Comparison of ENCODE assay signal across 27 mouse cellular contexts in the genomic region with DNA sequence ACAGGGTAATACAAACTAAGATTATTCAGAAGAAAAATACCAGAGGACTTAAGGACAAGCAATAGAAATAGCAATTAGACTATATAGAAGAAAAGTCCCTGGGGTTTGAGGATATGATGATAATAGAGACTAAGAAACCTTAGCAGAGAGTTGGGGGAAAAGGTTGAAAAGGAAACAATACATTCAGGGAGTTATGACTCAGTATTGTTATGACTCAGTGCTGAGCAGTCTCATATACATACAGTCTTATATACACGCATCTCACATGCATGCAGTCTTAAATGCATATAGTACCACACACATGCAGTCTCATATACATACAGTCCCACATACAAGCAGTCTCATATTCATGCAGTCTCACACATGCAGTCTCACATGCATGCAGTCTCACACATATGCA. TPM values are rescaled to one million over a fixed set of nuclear protein-coding genes. Genes with fewer than 3 reads are reported as not detected.
DNase-seq lines count a peak whose midpoint lies in the region; ATAC-seq lines count a peak whose summit lies in the region.
"Had no signal": no experiment of that assay in that cellular context is flagged by ENCODE, and none has a peak within 500 bp of the region (broad histone marks: within the 10 kb centered on the region; RNA-seq: fewer than 3 reads in every experiment).

No protein-coding gene starts in this region.

- no peak for ATAC-seq in megakaryocyte, adult 5-6 weeks (ENCODE audit: poor library complexity, severe bottlenecking)
- ATAC-seq in CD4-positive, CD25-positive, alpha-beta regulatory T cell, adult 4 months: peak; percentile 67
- peak; percentile 65 for ATAC-seq in activated CD4-positive, CD25-positive, alpha-beta regulatory T cell, adult 4 months
- ATAC-seq in inflammation-experienced regulatory T-cells, adult 6 months: peak; percentile 38
- ATAC-seq in erythroblast, adult 5-6 weeks (replicated peaks; ENCODE audit: low FRiP score, poor library complexity, severe bottlenecking): no peak
- ATAC-seq: forebrain, embryonic 13.5 days; forebrain, embryonic 15.5 days; forebrain, postnatal 0 days; Patski had no signal

- no peaks in the 10 kb centered on the region for H3K36me3 ChIP-seq in megakaryocyte, embryonic 14.5 days (replicated peaks; ENCODE audit: low read length)
- H3K36me3 ChIP-seq: embryonic facial prominence, embryonic 13.5 days; embryonic facial prominence, embryonic 15.5 days; forebrain, embryonic 15.5 days; G1E had no signal

- H3K4me1 ChIP-seq in megakaryocyte, embryonic 14.5 days: peaks cover 28% of the 10 kb centered on the region
- H3K4me1 ChIP-seq: embryonic facial prominence, embryonic 13.5 days; embryonic facial prominence, embryonic 15.5 days; forebrain, embryonic 13.5 days; forebrain, embryonic 15.5 days had no signal

- H3K9me3 ChIP-seq in megakaryocyte, embryonic 14.5 days: no peaks in the 10 kb centered on the region
- H3K9me3 ChIP-seq: embryonic facial prominence, embryonic 13.5 days; embryonic facial prominence, embryonic 15.5 days; forebrain, embryonic 13.5 days; forebrain, embryonic 15.5 days; G1E had no signal

- peak overlapping the region; percentile 59 for H3K4me3 ChIP-seq in megakaryocyte, embryonic 14.5 days (replicated peaks)
- H3K4me3 ChIP-seq: embryonic facial prominence, embryonic 13.5 days; embryonic facial prominence, embryonic 15.5 days; forebrain, embryonic 13.5 days; forebrain, embryonic 15.5 days had no signal

- DNase-seq in right cerebral cortex, postnatal 10 days (ENCODE audit: low spot score in 2 of 2): no peak
- no peak for DNase-seq in adrenal gland, postnatal 36 days
- DNase-seq: adrenal gland, adult 2 months; adrenal gland, postnatal 10 days; adrenal gland, postnatal 25 days; B cell, adult 2 months; cerebellum, adult 11-12 months; cerebellum, adult 2 months; cerebellum, adult 9-10 months; cerebellum, postnatal 10 days; cerebellum, postnatal 25 days; forebrain, postnatal 0 days had no signal

- no peaks in the 10 kb centered on the region for H3K27me3 ChIP-seq in megakaryocyte, embryonic 14.5 days (replicated peaks)
- H3K27me3 ChIP-seq: embryonic facial prominence, embryonic 13.5 days; embryonic facial prominence, embryonic 15.5 days; forebrain, embryonic 13.5 days; forebrain, embryonic 15.5 days; Patski had no signal

RNA-seq across cellular contexts. Expression of a gene that starts 16.3 kb away (rescaled TPM):
- 0.48 TPM in 1 of 2 replicates, not detected in the other for polyA plus RNA-seq in megakaryocyte, embryonic 14.5 days (2012; ENCODE audit: insufficient read depth, low replicate concordance)
- 4.2 and 7.3 TPM in 2 replicates for total RNA-seq in megakaryocyte, adult 5-6 weeks (2015)
- 5.7 and 8.9 TPM in 2 replicates for total RNA-seq in megakaryocyte, adult 5-6 weeks (2017)
- 10 to 100 TPM in 1 of 2 experiments, 1 to 10 TPM in 1; 9.2 to 11.5 TPM for polyA plus RNA-seq in CD4-positive, CD25-positive, alpha-beta regulatory T cell, adult 4 months (2017; shearing (Covaris generic))
- polyA plus RNA-seq in activated CD4-positive, CD25-positive, alpha-beta regulatory T cell, adult 4 months (2017; shearing (Covaris generic)): 10 to 100 TPM in 1 of 2 experiments, 1 to 10 TPM in 1; 7.7 to 17.7 TPM
- polyA plus RNA-seq in inflammation-experienced regulatory T-cells, adult 6 months (2017; shearing (Covaris generic)): 10 to 100 TPM in 1 of 3 experiments, 1 to 10 TPM in 2; 4.7 to 11.5 (median 8.6) TPM
- under 1 TPM; 0.26 to 0.83 TPM for total RNA-seq in adrenal gland, postnatal 36 days (2021)
- 9.6 and 12.1 TPM in 2 replicates for total RNA-seq in erythroblast, adult 5-6 weeks (2015; ENCODE audit: low replicate concordance)
- 15.3 and 16.7 TPM in 2 replicates for total RNA-seq in erythroblast, adult 5-6 weeks (2017; ENCODE audit: low replicate concordance)
- polyA plus RNA-seq: embryonic facial prominence, embryonic 11.5 days; forebrain, embryonic 13.5 days; forebrain, embryonic 15.5 days had no signal

RNA-seq across cellular contexts. Expression of a gene that starts 52.3 kb away (rescaled TPM):
- not detected in 2 replicates for polyA plus RNA-seq in megakaryocyte, embryonic 14.5 days (2012; ENCODE audit: insufficient read depth, low replicate concordance)
- total RNA-seq in megakaryocyte, adult 5-6 weeks (2015): 6.8 and 8.9 TPM in 2 replicates
- 11.6 and 15.4 TPM in 2 replicates for total RNA-seq in megakaryocyte, adult 5-6 weeks (2017)
- polyA plus RNA-seq in CD4-positive, CD25-positive, alpha-beta regulatory T cell, adult 4 months (2017; shearing (Covaris generic)): 10 to 100 TPM; 45.0 to 45.8 TPM
- polyA plus RNA-seq in activated CD4-positive, CD25-positive, alpha-beta regulatory T cell, adult 4 months (2017; shearing (Covaris generic)): 100 to 1,000 TPM in 1 of 2 experiments, 10 to 100 TPM in 1; 72.9 to 107 TPM
- 100 to 1,000 TPM in 1 of 3 experiments, 10 to 100 TPM in 2; 81.5 to 155 (median 82.1) TPM for polyA plus RNA-seq in inflammation-experienced regulatory T-cells, adult 6 months (2017; shearing (Covaris generic))
- under 1 TPM in 1 of 2 experiments, not detected in 1; 0.46 TPM for total RNA-seq in adrenal gland, postnatal 36 days (2021)
- 0.58 and 1.5 TPM in 2 replicates for total RNA-seq in erythroblast, adult 5-6 weeks (2015; ENCODE audit: low replicate concordance)
- 1.5 and 3.4 TPM in 2 replicates for total RNA-seq in erythroblast, adult 5-6 weeks (2017; ENCODE audit: low replicate concordance)
- total RNA-seq: adrenal gland, postnatal 25 days; forebrain, postnatal 0 days had no signal
- polyA plus RNA-seq: cerebellum, adult 2 months; cortical plate, adult 2 months; embryonic facial prominence, embryonic 11.5 days; embryonic facial prominence, embryonic 13.5 days; forebrain, embryonic 11.5 days; forebrain, embryonic 13.5 days; forebrain, embryonic 15.5 days; forebrain, postnatal 0 days; G1E; Patski had no signal

Comparison
In these comparisons a context has a peak if more than half of its experiments do, and no peak if none do; other contexts are left out.
1. ATAC-seq: peak in CD4-positive, CD25-positive, alpha-beta regulatory T cell, adult 4 months (single experiment), activated CD4-positive, CD25-positive, alpha-beta regulatory T cell, adult 4 months (single experiment) and inflammation-experienced regulatory T-cells, adult 6 months (single experiment); none in megakaryocyte, adult 5-6 weeks (single experiment) and erythroblast, adult 5-6 weeks (single experiment).
2. RNA of a gene that starts 52.3 kb away (polyA plus RNA-seq): 72.9 to 107 TPM in activated CD4-positive, CD25-positive, alpha-beta regulatory T cell, adult 4 months, 81.5 to 155 TPM in inflammation-experienced regulatory T-cells, adult 6 months and 45.0 to 45.8 TPM in CD4-positive, CD25-positive, alpha-beta regulatory T cell, adult 4 months; not detected in megakaryocyte, embryonic 14.5 days; every median in the first group is over 10 times any median in the second.